In the genomic region with DNA sequence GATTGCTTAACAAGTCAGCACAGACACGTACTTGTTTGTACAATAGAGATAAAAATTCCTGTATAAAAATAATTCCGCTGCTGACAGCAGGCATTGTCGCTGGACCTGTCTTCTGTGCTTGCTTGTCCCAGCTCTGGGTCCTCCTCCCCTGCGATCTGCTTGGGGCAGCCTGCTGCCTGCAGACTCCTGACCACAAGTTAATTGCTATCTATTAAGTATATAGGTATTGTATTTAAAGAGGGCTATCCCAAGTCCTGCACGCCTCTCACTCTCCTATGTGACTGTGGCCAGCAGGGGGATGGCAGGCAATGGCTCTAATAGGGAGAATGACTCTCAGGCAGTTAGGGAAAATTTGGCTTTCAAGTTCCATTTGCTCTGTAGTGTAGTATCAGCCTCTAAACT, we compare ENCODE assay signal across 11 mouse cellular contexts. TPM values are rescaled to one million over a fixed set of nuclear protein-coding genes. Genes with fewer than 3 reads are reported as not detected.
DNase-seq lines count a peak whose midpoint lies in the region; ATAC-seq and TF ChIP-seq lines count a peak whose summit lies in the region.
"Had no signal": no experiment of that assay in that cellular context is flagged by ENCODE, and none has a peak within 500 bp of the region (broad histone marks: within the 10 kb centered on the region; RNA-seq: fewer than 3 reads in every experiment).

No protein-coding gene starts in this region.

- no peak for ATAC-seq in heart, embryonic 13.5 days (ENCODE audit: extremely low read depth, insufficient number of reproducible peaks, low FRiP score, low TSS enrichment)
- ATAC-seq in liver, embryonic 15.5 days (ENCODE audit: insufficient read depth), result no peak
- ATAC-seq in liver, embryonic 12.5 days, result no peak
- ATAC-seq in forebrain, embryonic 11.5 days (replicated peaks; ENCODE audit: low FRiP score), result peak; percentile 26; the same call in 1 of the 2 replicates
- ATAC-seq in midbrain, postnatal 0 days (ENCODE audit: low FRiP score), result peak; percentile 52; the same call in 1 of the 2 replicates
- no peak for ATAC-seq in kidney, embryonic 16.5 days (ENCODE audit: low FRiP score, low TSS enrichment)

- TF ChIP-seq CTCF in midbrain, postnatal 0 days (IDR thresholded peaks at IDR 0.05), result peak; percentile 70

- no peaks in the 10 kb centered on the region for H3K27me3 ChIP-seq in heart, embryonic 13.5 days (replicated peaks)
- H3K27me3 ChIP-seq in liver, embryonic 15.5 days, result no peaks in the 10 kb centered on the region
- H3K27me3 ChIP-seq in liver, embryonic 12.5 days (replicated peaks), result no peaks in the 10 kb centered on the region
- H3K27me3 ChIP-seq in forebrain, embryonic 11.5 days (ENCODE audit: control insufficient read depth, insufficient read depth, low read length), result no peaks in the 10 kb centered on the region
- no peaks in the 10 kb centered on the region for H3K27me3 ChIP-seq in midbrain, postnatal 0 days (ENCODE audit: insufficient read depth, low read length)
- H3K27me3 ChIP-seq in kidney, embryonic 16.5 days (ENCODE audit: insufficient read depth, low read length), result peaks cover 77% of the 10 kb centered on the region
- H3K27me3 ChIP-seq: megakaryocyte, embryonic 14.5 days had no signal

- 20% methylated on average over 5 of the region's 5 CpGs for WGBS in heart, embryonic 13.5 days
- 42% methylated on average over 5 of the region's 5 CpGs for WGBS in liver, embryonic 15.5 days (ENCODE audit: insufficient replicate concordance)
- 50% methylated on average over 5 of the region's 5 CpGs for WGBS in liver, embryonic 12.5 days (ENCODE audit: insufficient replicate concordance)
- 54% methylated on average over 5 of the region's 5 CpGs for WGBS in forebrain, embryonic 11.5 days
- 41% methylated on average over 5 of the region's 5 CpGs for WGBS in midbrain, postnatal 0 days
- WGBS in kidney, embryonic 16.5 days, result 57% methylated on average over 5 of the region's 5 CpGs

- peaks cover 68% of the 10 kb centered on the region for H3K4me1 ChIP-seq in heart, embryonic 13.5 days
- peaks cover 61% of the 10 kb centered on the region for H3K4me1 ChIP-seq in liver, embryonic 15.5 days (replicated peaks)
- H3K4me1 ChIP-seq in liver, embryonic 12.5 days, result peaks cover 80% of the 10 kb centered on the region
- H3K4me1 ChIP-seq in forebrain, embryonic 11.5 days (replicated peaks; ENCODE audit: control insufficient read depth, insufficient read depth, low read length), result peaks cover 27% of the 10 kb centered on the region
- H3K4me1 ChIP-seq in midbrain, postnatal 0 days (ENCODE audit: insufficient read depth, low read length), result peaks cover 9% of the 10 kb centered on the region; the same call in 1 of the 2 replicates
- no peaks in the 10 kb centered on the region for H3K4me1 ChIP-seq in kidney, embryonic 16.5 days (ENCODE audit: insufficient read depth, low read length)

- no peak for DNase-seq in heart, adult 18-20 months
- peak; percentile 55 for DNase-seq in forebrain, embryonic 11.5 days (ENCODE audit: low spot score)
- DNase-seq in midbrain, postnatal 0 days (ENCODE audit: low spot score), result no peak
- no peak for DNase-seq in cerebellum, adult 9-10 months

- no peak overlapping the region for H3K4me3 ChIP-seq in heart, embryonic 13.5 days
- no peak overlapping the region for H3K4me3 ChIP-seq in liver, embryonic 15.5 days (replicated peaks)
- H3K4me3 ChIP-seq in liver, embryonic 12.5 days, result no peak overlapping the region
- no peak overlapping the region for H3K4me3 ChIP-seq in forebrain, embryonic 11.5 days (ENCODE audit: low read depth, low read length)
- H3K4me3 ChIP-seq in midbrain, postnatal 0 days (ENCODE audit: low read depth, low read length), result no peak overlapping the region
- H3K4me3 ChIP-seq in kidney, embryonic 16.5 days (ENCODE audit: low read length), result no peak overlapping the region
- H3K4me3 ChIP-seq: megakaryocyte, embryonic 14.5 days had no signal

- peak overlapping the region; percentile 40 for H3K4me2 ChIP-seq in heart, embryonic 13.5 days
- peak overlapping the region; percentile 7; the same call in 1 of the 2 replicates for H3K4me2 ChIP-seq in liver, embryonic 15.5 days
- H3K4me2 ChIP-seq in liver, embryonic 12.5 days, result no peak overlapping the region
- no peak overlapping the region for H3K4me2 ChIP-seq in forebrain, embryonic 11.5 days (ENCODE audit: low read depth, low read length, severe bottlenecking)
- H3K4me2 ChIP-seq in midbrain, postnatal 0 days (ENCODE audit: low read depth, low read length, poor library complexity, severe bottlenecking), result peak overlapping the region; percentile 23; the same call in 1 of the 2 replicates
- no peak overlapping the region for H3K4me2 ChIP-seq in kidney, embryonic 16.5 days (replicated peaks; ENCODE audit: low read depth, low read length)

- H3K9ac ChIP-seq in heart, embryonic 13.5 days, result peak overlapping the region; percentile 50; the same call in 1 of the 2 replicates
- H3K9ac ChIP-seq in liver, embryonic 15.5 days, result no peak overlapping the region
- H3K9ac ChIP-seq in liver, embryonic 12.5 days, result no peak overlapping the region
- H3K9ac ChIP-seq in forebrain, embryonic 11.5 days (ENCODE audit: low read length), result no peak overlapping the region
- H3K9ac ChIP-seq in midbrain, postnatal 0 days (replicated peaks; ENCODE audit: low read length, poor library complexity, severe bottlenecking), result no peak overlapping the region
- no peak overlapping the region for H3K9ac ChIP-seq in kidney, embryonic 16.5 days (replicated peaks; ENCODE audit: low read length)

- peak overlapping the region; percentile 50 for H3K27ac ChIP-seq in heart, embryonic 13.5 days (replicated peaks)
- peak overlapping the region; percentile 42; the same call in 1 of the 2 replicates for H3K27ac ChIP-seq in liver, embryonic 15.5 days (replicated peaks)
- no peak overlapping the region for H3K27ac ChIP-seq in liver, embryonic 12.5 days
- peak overlapping the region; percentile 77 for H3K27ac ChIP-seq in forebrain, embryonic 11.5 days (ENCODE audit: low read depth, low read length)
- H3K27ac ChIP-seq in midbrain, postnatal 0 days (ENCODE audit: low read depth, low read length), result 0 out of 2 replicates have a peak overlapping the region, but pooled peaks have one; percentile 69
- no peak overlapping the region for H3K27ac ChIP-seq in kidney, embryonic 16.5 days (ENCODE audit: low read length)

- H3K36me3 ChIP-seq in heart, embryonic 13.5 days, result peaks cover 15% of the 10 kb centered on the region
- peaks cover 47% of the 10 kb centered on the region for H3K36me3 ChIP-seq in liver, embryonic 15.5 days (replicated peaks)
- peaks cover 77% of the 10 kb centered on the region for H3K36me3 ChIP-seq in liver, embryonic 12.5 days
- H3K36me3 ChIP-seq in forebrain, embryonic 11.5 days (ENCODE audit: control insufficient read depth, insufficient read depth, low read length), result no peaks in the 10 kb centered on the region
- no peaks in the 10 kb centered on the region for H3K36me3 ChIP-seq in midbrain, postnatal 0 days (ENCODE audit: insufficient read depth, low read length)
- no peaks in the 10 kb centered on the region for H3K36me3 ChIP-seq in kidney, embryonic 16.5 days (ENCODE audit: insufficient read depth, low read length)

- H3K9me3 ChIP-seq in heart, embryonic 13.5 days, result no peaks in the 10 kb centered on the region
- H3K9me3 ChIP-seq in liver, embryonic 15.5 days (replicated peaks), result no peaks in the 10 kb centered on the region
- H3K9me3 ChIP-seq in liver, embryonic 12.5 days (replicated peaks), result no peaks in the 10 kb centered on the region
- no peaks in the 10 kb centered on the region for H3K9me3 ChIP-seq in forebrain, embryonic 11.5 days (ENCODE audit: control insufficient read depth, low read length)
- no peaks in the 10 kb centered on the region for H3K9me3 ChIP-seq in midbrain, postnatal 0 days (ENCODE audit: low read length)
- no peaks in the 10 kb centered on the region for H3K9me3 ChIP-seq in kidney, embryonic 16.5 days (ENCODE audit: low read length)
- H3K9me3 ChIP-seq: megakaryocyte, embryonic 14.5 days had no signal

RNA-seq across cellular contexts. Expression of a gene that starts 16.2 kb away (rescaled TPM):
- polyA plus RNA-seq in heart, embryonic 13.5 days (2015; fragmentation: Nextera tagmentation; extraction: Ambion mirVana), result 15.3 and 15.9 TPM in 2 replicates
- 1 to 10 TPM; 2.1 to 2.6 TPM for total RNA-seq in heart, adult 18-20 months (2021)
- polyA plus RNA-seq in liver, embryonic 15.5 days (2015; fragmentation: Nextera tagmentation; extraction: Ambion mirVana), result 24.7 and 25.2 TPM in 2 replicates
- 53.4 and 53.5 TPM in 2 replicates for polyA plus RNA-seq in liver, embryonic 12.5 days (2016; fragmentation: Nextera tagmentation; extraction: Ambion mirVana)
- 97.0 and 101 TPM in 2 replicates for polyA plus RNA-seq in forebrain, embryonic 11.5 days (2014; fragmentation: Nextera tagmentation; extraction: Ambion mirVana)
- 40.9 and 44.6 TPM in 2 replicates for total RNA-seq in midbrain, postnatal 0 days (2014; rRNA removed)
- 80.9 and 85.4 TPM in 2 replicates for polyA plus RNA-seq in midbrain, postnatal 0 days (2015; fragmentation: Nextera tagmentation; extraction: Ambion mirVana)
- 2.8 and 3.1 TPM in 2 replicates for polyA plus RNA-seq in kidney, embryonic 16.5 days (2015; fragmentation: Nextera tagmentation; extraction: Ambion mirVana)

RNA-seq across cellular contexts. Expression of a gene that starts 19.2 kb away (rescaled TPM):
- polyA plus RNA-seq in heart, embryonic 13.5 days (2015; fragmentation: Nextera tagmentation; extraction: Ambion mirVana), result not detected in 2 replicates
- not detected for total RNA-seq in heart, adult 18-20 months (2021)
- polyA plus RNA-seq in liver, embryonic 15.5 days (2015; fragmentation: Nextera tagmentation; extraction: Ambion mirVana), result not detected in 2 replicates
- not detected in 2 replicates for polyA plus RNA-seq in liver, embryonic 12.5 days (2016; fragmentation: Nextera tagmentation; extraction: Ambion mirVana)
- polyA plus RNA-seq in forebrain, embryonic 11.5 days (2014; fragmentation: Nextera tagmentation; extraction: Ambion mirVana), result not detected in 2 replicates
- not detected in 2 replicates for total RNA-seq in midbrain, postnatal 0 days (2014; rRNA removed)
- polyA plus RNA-seq in midbrain, postnatal 0 days (2015; fragmentation: Nextera tagmentation; extraction: Ambion mirVana), result 0.38 TPM in 1 of 2 replicates, not detected in the other
- not detected in 2 replicates for polyA plus RNA-seq in kidney, embryonic 16.5 days (2015; fragmentation: Nextera tagmentation; extraction: Ambion mirVana)
- polyA plus RNA-seq: intestine, embryonic 14.5 days; testis, adult 2 months had no signal

Comparison
In these comparisons a context has a peak if more than half of its experiments do, and no peak if none do; other contexts are left out.
1. H3K27ac ChIP-seq: peak in heart, embryonic 13.5 days (single experiment), liver, embryonic 15.5 days (single experiment), forebrain, embryonic 11.5 days (single experiment) and midbrain, postnatal 0 days (single experiment); none in liver, embryonic 12.5 days (single experiment) and kidney, embryonic 16.5 days (single experiment).
2. H3K4me2 ChIP-seq: peak in heart, embryonic 13.5 days (single experiment), liver, embryonic 15.5 days (single experiment) and midbrain, postnatal 0 days (single experiment); none in liver, embryonic 12.5 days (single experiment), forebrain, embryonic 11.5 days (single experiment) and kidney, embryonic 16.5 days (single experiment).
3. ATAC-seq: peak in forebrain, embryonic 11.5 days (single experiment) and midbrain, postnatal 0 days (single experiment); none in heart, embryonic 13.5 days (single experiment), liver, embryonic 15.5 days (single experiment), liver, embryonic 12.5 days (single experiment) and kidney, embryonic 16.5 days (single experiment).